Mouse (Mus musculus) skeletal muscle tissue, adult 2 months (tissue): ENCODE results near the gene Pcbp4.
A peak's percentile ranks its signal among the peaks of the same experiment; 100 is the strongest.

Experiments
- DNase-seq: peaks from one replicate; pipeline ENCODE4 v3.0.0-alpha.2; 2012; ENCODE audit warnings: low read depth, low spot score

The Pcbp4 gene

DNA sequence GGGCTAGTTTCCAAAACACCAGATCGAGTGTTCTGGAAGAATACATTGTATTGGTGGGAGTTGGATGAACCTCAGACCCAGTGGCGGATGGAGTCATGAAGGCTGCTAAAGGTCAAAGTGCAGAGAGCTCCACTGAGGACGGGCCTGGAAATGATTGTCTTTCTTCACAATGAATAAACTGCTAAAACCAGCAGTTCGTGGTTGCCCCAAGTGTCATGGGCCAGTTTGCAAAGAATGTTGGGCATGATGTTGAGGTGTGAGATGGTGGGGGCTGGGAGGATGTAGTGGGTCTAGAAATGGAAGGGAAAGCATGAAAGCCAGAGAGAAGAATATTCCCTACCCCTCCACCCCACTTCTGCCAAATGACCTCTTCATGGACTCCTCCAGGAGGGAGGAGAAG, 8.3 kb upstream of the Pcbp4 start:
- no peak for DNase-seq

DNA sequence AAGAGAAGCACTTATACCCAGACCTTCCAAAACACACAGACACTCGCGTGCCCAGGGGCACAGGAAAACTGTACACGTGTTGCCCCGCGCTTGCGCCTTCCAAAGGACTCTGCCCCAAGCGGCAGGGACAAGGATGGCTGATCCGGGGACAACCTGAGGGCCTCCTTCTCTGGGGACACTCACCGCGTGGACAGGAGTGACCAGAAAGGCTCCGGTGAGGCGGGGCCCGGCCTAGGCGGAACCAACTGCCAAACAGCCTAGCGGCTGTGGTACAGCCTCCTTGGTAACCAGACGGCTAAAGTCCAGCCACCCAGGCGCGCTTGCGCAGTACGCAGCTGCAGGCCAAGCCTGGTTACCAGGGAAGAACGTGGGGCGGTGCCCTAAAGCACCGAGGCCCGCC, 5.7 kb upstream of the Pcbp4 start, which contains the start of the genes Abhd14b and Abhd14a:
Gene Abhd14b, plus strand, starts transcription at position 112 of the 400 bp plus-strand sequence.
Gene Abhd14a, minus strand, starts transcription at position 331 of the 400 bp plus-strand sequence.
- DNase-seq: peak; percentile 97

DNA sequence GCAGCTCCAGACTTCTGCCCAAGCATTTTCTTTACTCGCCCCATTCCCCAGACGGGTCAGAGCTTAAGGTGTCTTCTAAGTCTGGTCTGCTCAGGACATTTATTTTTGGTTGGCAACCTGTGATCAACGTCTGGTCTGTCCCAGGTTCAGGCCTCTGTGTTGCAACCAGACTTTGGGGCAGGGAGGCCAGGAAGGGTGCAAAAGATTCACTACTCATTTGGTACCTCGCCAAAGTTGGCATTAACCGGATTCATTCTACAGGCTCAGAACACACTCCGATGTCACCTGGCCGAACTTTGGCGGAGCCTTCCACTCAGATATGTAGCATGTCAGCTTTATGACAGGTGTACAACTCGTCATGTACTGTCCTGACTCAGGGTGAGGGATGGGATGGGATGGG, 5.1 kb upstream of the Pcbp4 start:
- no peak for DNase-seq

DNA sequence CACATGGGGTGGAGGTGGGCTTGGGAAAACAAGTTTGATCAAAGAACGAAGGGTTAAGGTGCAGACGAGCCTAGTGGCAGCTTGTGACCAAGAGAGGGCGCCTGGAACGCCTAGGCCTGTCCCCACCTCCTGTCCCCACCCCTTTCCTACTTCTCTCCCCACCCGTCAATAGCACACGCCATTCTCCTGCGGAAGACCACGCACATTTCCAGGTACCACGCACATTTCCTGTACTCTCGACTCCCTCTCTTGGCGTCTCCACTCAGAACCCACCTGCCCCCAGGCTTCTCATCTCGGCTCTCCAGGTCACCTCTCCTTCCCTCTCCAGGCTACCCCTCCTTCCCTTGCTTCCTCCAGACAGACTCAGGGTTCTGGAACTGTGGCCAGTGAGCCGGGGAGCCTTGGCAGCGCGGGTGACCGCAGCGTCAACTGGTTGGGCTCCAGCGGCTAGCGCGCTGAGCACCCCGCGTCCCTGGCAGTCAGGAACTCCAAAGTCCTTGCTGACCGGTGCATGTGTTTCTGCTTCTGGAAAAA, 4.5 kb upstream of the Pcbp4 start:
- DNase-seq: peak; percentile 88

- DNase-seq: no peak
Measured at GRCm38 (mm10) chr9:106449947-106450346, 3.1 kb upstream of the Pcbp4 start.

DNA sequence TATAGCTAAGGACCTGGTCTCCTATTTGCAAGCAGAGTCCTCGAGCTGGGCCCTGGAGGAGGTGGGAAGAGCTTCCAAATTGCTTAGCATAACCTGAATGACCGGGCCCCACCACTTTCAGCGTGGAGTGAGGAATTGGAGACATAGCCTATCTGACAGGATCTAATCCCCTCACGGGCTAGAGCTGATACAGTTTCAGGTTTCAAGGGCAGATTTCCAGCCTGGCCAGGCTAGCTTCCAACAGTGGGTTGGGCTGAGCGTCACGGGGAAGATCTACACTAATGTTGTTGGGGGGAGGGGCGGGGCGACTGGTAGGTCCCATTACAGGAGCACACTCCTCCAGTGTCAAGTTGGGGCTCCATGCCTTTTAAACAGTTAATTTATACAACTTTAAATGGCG, 2.4 kb upstream of the Pcbp4 start:
- peak; percentile 52 for DNase-seq

GRCm38 (mm10) chr9:106451298-106451697, 1.8 kb upstream of the Pcbp4 start:
- DNase-seq: no peak

- no peak for DNase-seq
Measured at GRCm38 (mm10) chr9:106451899-106452298, 1.2 kb upstream of the Pcbp4 start.

- DNase-seq: no peak
Measured at GRCm38 (mm10) chr9:106452351-106452750, 740 bp upstream of the Pcbp4 start.

GRCm38 (mm10) chr9:106452821-106453220, 270 bp upstream of the Pcbp4 start:
- no peak for DNase-seq

GRCm38 (mm10) chr9:106454071-106454761, 1.1 kb downstream of the Pcbp4 start:
- no peak for DNase-seq

DNA sequence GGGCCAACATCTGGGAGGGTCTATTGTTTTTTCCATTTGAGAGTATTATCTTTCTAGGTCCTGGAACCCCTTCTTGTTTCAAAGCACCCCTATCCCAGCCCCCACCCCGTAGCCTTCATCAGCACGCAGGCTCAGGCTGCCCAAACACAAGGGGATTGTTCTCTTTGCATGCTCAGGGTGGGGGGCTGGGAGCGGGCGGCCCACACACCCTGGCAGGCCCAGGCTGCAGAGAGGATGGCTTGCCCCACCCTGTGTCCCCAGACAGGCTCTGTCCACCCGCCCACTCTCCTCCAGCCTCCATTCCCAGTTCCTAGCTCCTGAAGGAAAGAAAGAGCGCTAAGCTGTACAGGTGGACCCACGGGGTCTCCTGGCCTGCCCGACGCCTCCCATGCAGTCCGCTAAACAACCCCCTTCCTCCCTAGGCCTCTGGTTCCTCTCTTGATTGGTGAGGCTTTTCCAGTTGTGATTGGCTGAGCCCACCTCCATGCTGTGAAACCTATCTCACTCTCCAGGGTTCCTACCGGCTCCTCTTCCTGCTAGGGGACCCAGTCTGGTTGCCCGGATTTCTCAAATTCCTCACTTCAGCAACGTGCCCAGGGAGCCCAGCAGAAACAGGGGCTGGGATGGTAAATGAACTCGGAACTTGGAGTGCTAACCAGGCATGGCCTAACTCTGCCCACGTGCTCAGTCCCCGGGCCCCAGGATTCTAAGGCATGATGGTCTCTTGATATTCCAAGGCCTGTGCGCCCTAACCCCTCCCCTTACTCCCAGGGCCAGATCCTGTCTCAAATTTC, 2.0 kb downstream of the Pcbp4 start:
- DNase-seq: no peak

DNA sequence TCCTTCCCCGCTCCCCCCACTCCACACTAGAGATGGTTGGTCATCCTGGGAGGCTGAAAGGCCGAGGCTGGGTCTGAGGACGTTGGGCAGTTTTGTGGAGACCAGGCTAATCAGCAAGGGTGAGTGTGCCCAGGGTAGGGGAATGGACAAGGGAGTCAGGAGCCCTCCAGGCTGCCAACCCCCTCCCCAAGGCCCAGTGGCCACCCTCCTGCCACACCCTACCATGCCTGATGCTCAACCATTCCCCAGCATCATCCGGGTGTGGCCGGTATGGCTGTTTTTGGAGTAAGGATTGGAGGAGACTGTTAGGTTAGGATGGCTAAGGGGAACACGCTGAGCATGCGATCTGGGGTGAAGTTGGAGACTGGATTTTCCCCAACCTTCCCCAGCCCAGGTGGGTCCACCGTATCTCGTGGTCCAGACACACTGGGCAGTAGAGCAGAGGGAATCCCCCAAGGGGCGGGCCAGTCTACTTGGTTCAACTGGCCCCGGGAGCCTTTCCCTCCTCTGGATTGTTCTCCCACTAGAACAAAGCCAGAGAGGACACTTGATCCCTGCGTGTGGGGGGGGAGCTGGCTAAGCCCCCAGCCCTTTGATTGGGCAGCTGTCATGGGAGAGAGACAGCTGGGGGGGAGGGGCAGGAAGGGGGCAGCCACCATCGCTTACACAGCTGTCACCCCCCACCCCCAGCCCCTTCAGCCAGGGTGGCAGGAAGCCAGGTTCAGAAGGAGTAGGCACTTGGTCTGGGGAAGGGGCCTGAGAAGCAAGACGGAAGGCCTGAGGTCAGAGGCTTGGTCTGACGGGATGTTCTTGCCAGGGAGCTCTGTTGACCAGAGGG, 3.5 kb downstream of the Pcbp4 start:
- DNase-seq: no peak

- no peak for DNase-seq
Measured at GRCm38 (mm10) chr9:106457163-106457559, 4.1 kb downstream of the Pcbp4 start.

- DNase-seq: no peak
Measured at GRCm38 (mm10) chr9:106457920-106458319, 4.8 kb downstream of the Pcbp4 start.

- no peak for DNase-seq
Measured at GRCm38 (mm10) chr9:106459946-106460345, 6.9 kb downstream of the Pcbp4 start.

- DNase-seq: no peak
Measured at GRCm38 (mm10) chr9:106460401-106461025, 7.4 kb downstream of the Pcbp4 start.

DNA sequence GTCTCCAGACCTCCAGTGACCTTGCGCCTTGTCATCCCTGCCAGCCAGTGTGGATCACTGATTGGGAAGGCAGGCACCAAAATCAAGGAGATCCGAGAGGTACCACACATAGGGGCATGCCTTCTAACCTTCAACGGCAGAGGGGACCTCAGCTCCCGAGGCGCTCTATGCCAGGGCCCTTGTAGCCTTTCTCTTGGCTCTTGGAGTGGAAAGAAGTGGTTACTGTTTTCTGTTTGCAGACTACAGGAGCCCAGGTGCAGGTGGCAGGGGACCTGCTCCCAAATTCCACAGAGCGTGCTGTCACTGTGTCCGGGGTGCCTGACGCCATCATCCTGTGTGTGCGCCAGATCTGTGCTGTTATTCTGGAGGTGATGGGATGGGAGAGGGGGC, 7.9 kb downstream of the Pcbp4 start:
- DNase-seq: no peak

DNA sequence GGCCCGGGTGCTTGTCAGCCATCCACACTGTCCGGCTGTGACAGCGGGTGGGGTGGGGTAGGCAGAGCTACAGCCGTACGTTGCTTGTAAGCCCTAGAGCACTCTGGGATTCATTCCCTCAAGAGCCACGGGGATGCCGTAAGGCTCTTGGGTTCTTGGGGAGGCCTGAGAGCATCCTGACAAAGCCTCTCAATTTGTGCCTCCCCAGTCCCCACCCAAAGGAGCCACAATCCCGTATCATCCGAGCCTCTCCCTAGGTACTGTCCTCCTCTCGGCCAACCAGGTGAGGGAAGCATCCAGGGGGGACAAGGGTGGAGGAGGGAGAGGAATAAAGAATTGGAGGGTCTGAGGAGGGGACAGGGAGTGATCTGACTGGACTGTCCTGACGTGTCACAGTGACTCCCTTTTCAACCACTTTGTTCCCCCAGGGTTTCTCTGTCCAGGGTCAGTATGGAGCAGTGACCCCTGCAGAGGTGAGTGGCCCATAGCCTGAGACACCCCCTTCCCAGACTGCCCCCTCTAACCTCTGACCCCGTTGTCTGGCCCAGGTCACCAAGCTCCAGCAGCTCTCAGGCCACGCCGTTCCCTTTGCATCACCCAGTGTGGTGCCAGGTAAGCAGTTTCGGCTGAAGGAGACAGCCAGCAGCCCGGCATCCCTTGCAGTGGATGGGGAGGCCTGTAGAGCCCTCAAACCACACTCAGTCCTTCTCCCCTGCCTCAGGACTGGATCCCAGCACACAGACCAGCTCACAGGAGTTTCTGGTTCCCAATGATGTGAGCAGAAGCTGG, 8.7 kb downstream of the Pcbp4 start:
- no peak for DNase-seq

GRCm38 (mm10) chr9:106462430-106462800, 9.3 kb downstream of the Pcbp4 start:
- no peak for DNase-seq
